Mouse (Mus musculus) heart, adult 2 months (tissue): ENCODE measurements around the gene Sigirr. TPM values are rescaled to one million over a fixed set of nuclear protein-coding genes. Genes with fewer than 3 reads are reported as not detected.

ENCODE experiments used
- DNase-seq, 2 experiments: peaks; one replicate each; pipeline ENCODE4 v3.0.0; 2021
- H3K27ac ChIP-seq: fragments of 200-600 bp; 2 replicates; pipeline ENCODE4 v1.8.1; 2022
- H3K27me3 ChIP-seq: fragments of 200-500 bp; 2 replicates; pipeline ENCODE4 v1.6.1; 2012; ENCODE audit warnings: mild to moderate bottlenecking, low read length, inconsistent platforms, mixed read lengths; ENCODE audit not compliant: control insufficient read depth, insufficient read depth
- H3K36me3 ChIP-seq: fragments of 200-500 bp; 2 replicates; pipeline ENCODE4 v1.6.1; 2012; ENCODE audit warnings: low read length, inconsistent platforms; ENCODE audit not compliant: control insufficient read depth, insufficient read depth
- H3K4me1 ChIP-seq: fragments of 200-500 bp; 2 replicates; pipeline ENCODE4 v1.6.1; 2011; ENCODE audit warnings: low read length; ENCODE audit not compliant: control insufficient read depth, insufficient read depth
- H3K4me3 ChIP-seq: fragments of 200-600 bp; 2 replicates; pipeline ENCODE4 v1.8.1; 2022
- H3K79me2 ChIP-seq: fragments of 200-500 bp; replicated peaks from 2 replicates; pipeline ENCODE4 v1.6.1; 2012; ENCODE audit warnings: mild to moderate bottlenecking, inconsistent platforms, low read length, moderate library complexity, mixed read lengths; ENCODE audit not compliant: control insufficient read depth, insufficient read depth
- H3K9ac ChIP-seq: fragments of 200-500 bp; 2 replicates; pipeline ENCODE4 v1.6.1; 2012; ENCODE audit warnings: low read depth, mild to moderate bottlenecking, control low read depth, inconsistent platforms, low read length, mixed read lengths
- CTCF ChIP-seq: fragments of 200-600 bp; IDR thresholded peaks from 2 replicates; pipeline ENCODE4 v1.8.1; 2022; ENCODE audit warnings: antibody characterized with exemption, mild to moderate bottlenecking, moderate library complexity
- EP300 ChIP-seq: fragments of 200-500 bp; IDR thresholded peaks from 2 replicates; pipeline ENCODE4 v1.6.1; 2011; ENCODE audit warnings: low read depth, low read length, control low read depth; ENCODE audit not compliant: insufficient read depth
- POLR2A ChIP-seq: fragments of 200-500 bp; IDR thresholded peaks from 2 replicates; pipeline ENCODE4 v1.6.1; 2011; ENCODE audit warnings: mild to moderate bottlenecking, low read depth, low read length, control low read depth; ENCODE audit not compliant: insufficient read depth
- WGBS: fragments of 180-500 bp; shearing (Covaris S2); methylation state at CpG from one replicate; pipeline ENCODE4 v1.1.7; 2018; 5-methylcytosine and 5-hydroxymethylcytosine counted together
- intact Hi-C: fragments of 180-260 bp; cut with DNase I; formaldehyde crosslinking; loops from one replicate; pipeline ENCODE4 v1.15.1; 2025
- long read RNA-seq: library from polyadenylated mRNA; stranded (forward); transcript quantifications from one replicate; pipeline ENCODE4 v2.0.0, GENCODE M21; 2021
- polyA plus RNA-seq: library from polyadenylated mRNA; depleted of rRNA; stranded (reverse); fragments of >200 nt; gene quantifications from 2 replicates; pipeline ENCODE4 v1.2.3, GENCODE M21; 2012; rRNA removed
- total RNA-seq, 2 experiments: library from RNA; stranded (reverse); gene quantifications; 2 replicates each; pipeline ENCODE4 v1.2.3; 2021

The Sigirr gene
- total RNA-seq = 1 to 10 TPM; 4.5 to 7.0 TPM
- 9.4 and 10.2 TPM in 2 replicates for polyA plus RNA-seq
- long read RNA-seq, partial matches to known transcripts = 0 of 6 reads
- long read RNA-seq, other reads (novel, unspliced or antisense) = 6 of 6 reads

DNA sequence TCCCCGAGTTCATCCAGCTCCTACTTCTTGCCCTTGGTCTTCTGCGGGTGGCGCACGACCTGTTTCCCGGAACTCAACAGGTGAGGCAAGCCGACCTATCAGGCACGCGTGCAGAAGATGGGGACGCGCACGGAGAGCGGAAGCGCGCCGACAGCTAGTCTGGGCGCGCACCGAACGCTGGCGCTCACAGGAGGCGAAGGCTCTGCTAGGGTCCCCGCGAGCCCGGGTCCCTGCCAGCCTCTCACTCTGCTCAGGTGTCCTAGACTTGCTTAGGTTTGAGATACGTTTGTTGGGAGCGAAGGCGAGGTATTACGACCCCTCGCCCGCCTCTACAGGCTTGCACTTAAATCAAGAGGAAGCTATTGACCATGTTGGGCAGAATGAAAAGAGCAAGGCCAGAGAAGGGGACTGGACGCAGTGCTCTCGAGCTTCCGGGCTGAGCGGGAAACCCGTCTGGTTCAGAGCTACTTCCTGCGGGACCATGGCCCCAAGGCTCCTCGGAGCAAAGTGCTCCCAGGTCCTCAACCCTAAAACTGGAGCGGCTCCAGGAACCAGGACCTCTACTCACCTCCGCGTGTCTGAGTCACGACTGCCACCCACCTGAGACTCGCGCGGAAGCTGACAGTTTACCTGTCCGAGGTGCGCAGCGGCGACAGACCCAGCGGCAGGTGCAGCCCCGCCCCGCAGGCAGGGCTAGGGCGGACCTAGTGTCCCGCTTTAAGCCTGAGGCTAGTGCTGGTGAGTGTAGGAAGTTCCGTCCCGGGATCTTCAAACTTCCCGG, at the start of gene Sigirr:
Sigirr (minus strand) TSS at position 662 of the 781 bp plus-strand sequence.
- H3K79me2 ChIP-seq = no peaks in the 10 kb centered on the region
- peak within 1 kb of the TSS; percentile 48 for H3K4me3 ChIP-seq
- peak within 1 kb of the TSS; percentile 11 for H3K9ac ChIP-seq
- H3K27me3 ChIP-seq = no peaks in the 10 kb centered on the region
- H3K36me3 ChIP-seq = no peaks in the 10 kb centered on the region
- 2% methylated on average over 56 of the region's 56 CpGs for WGBS
- peak; percentile 47 to 57 for DNase-seq
- no peak within 1 kb of the TSS; the same call in 1 of the 2 replicates for H3K27ac ChIP-seq
- intact Hi-C loops = no loop called here
- TF ChIP-seq CTCF (no peak), EP300 (no peak), POLR2A (no peak)
- peaks cover 5% of the 10 kb centered on the region for H3K4me1 ChIP-seq

DNA sequence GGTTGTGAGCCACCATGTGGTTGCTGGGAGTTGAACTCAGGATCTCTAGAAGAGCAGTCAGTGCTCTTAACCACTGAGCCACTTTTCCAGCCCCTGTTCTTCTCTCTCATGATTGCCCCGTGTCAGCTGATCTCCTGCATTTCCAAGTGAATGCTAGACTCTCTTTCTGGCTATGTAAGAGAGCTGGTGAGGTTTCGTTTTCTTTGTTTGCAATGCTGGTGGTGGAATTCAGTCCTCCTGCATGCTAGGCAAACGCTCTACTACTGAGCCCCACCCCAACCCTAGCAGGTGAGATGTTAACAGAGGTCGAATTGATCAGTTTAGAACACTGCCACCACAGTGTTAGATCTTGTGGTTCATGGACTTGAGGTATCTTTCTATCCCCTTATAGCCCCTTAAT, 48.3 kb upstream of the Sigirr start:
- Histone ChIP-seq H3K27ac (no peak overlapping the region), H3K9ac (no peak overlapping the region), H3K36me3 (no peaks in the 10 kb centered on the region), H3K4me3 (no peak overlapping the region), H3K27me3 (no peaks in the 10 kb centered on the region), H3K4me1 (peaks cover 2% of the 10 kb centered on the region; the same call in 1 of the 2 replicates), H3K79me2 (0 out of 2 replicates have a peak, but pooled peaks cover 2% of the 10 kb centered on the region)
- WGBS = 77% methylated on average over 4 of the region's 4 CpGs
- intact Hi-C loops = no loop called here
- DNase-seq = no peak
- no peak for TF ChIP-seq EP300
- no peak for TF ChIP-seq POLR2A
- TF ChIP-seq CTCF = no peak

DNA sequence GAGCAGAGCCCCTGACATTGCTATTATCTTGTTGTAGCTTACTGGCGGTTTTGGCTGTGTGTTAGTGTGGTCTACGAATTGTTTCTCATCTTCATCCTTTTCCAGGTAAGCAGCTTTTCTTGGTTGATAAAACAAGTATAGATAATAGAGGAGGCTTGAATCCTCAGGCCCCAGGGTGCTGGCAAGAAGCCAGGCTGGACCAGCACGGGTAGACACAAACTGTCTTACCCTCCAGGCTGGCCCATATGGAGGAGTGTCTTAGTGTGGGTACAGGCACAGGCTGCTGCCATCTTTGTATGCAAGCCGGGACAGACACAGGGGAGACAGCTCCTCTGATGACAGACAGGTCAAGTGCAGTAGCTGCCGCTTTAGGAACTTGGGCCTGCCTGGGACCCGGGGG, 46.7 kb upstream of the Sigirr start:
- no peak overlapping the region for H3K4me3 ChIP-seq
- peaks cover 2% of the 10 kb centered on the region; the same call in 1 of the 2 replicates for H3K4me1 ChIP-seq
- intact Hi-C loops = no loop called here
- H3K36me3 ChIP-seq = no peaks in the 10 kb centered on the region
- no peak overlapping the region for H3K9ac ChIP-seq
- no peaks in the 10 kb centered on the region for H3K27me3 ChIP-seq
- no peak for DNase-seq
- no peak overlapping the region for H3K27ac ChIP-seq
- H3K79me2 ChIP-seq = 0 out of 2 replicates have a peak, but pooled peaks cover 2% of the 10 kb centered on the region
- 77% methylated on average over 6 of the region's 6 CpGs for WGBS
- no peak for TF ChIP-seq EP300
- TF ChIP-seq POLR2A = no peak
- TF ChIP-seq CTCF = no peak

DNA sequence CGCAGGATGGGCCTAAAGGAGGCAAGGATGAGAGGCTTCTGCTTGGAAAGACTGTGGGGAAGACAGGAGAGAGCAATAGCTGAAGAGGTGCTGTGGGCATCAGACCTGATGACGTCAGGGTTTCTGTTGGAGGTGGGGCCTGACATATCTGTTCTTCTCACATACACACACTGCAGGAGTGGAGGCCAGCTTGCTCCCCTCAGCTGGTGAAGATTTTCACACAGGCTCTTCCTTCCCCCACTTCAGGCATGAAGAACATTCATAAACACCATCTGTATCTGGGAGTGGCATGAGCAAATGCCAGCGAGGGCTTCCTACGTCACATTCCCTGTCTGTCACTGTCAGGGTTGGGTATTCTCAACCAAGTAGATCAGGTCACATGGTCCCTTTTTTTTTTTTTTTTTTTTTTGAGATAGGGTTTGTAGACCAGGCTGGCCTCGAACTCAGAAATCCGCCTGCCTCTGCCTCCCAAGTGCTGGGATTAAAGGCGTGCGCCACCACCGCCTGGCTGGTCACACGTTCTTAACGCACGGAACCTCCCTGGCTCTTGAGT, 45.7 kb upstream of the Sigirr start:
- Histone ChIP-seq H3K4me3 (no peak overlapping the region), H3K79me2 (0 out of 2 replicates have a peak, but pooled peaks cover 2% of the 10 kb centered on the region), H3K27ac (no peak overlapping the region), H3K36me3 (no peaks in the 10 kb centered on the region), H3K9ac (no peak overlapping the region), H3K4me1 (peaks cover 2% of the 10 kb centered on the region; the same call in 1 of the 2 replicates), H3K27me3 (no peaks in the 10 kb centered on the region)
- intact Hi-C loops = no loop called here
- TF ChIP-seq CTCF (no peak), POLR2A (no peak), EP300 (no peak)
- WGBS = 92% methylated on average over 12 of the region's 12 CpGs
- DNase-seq = no peak

DNA sequence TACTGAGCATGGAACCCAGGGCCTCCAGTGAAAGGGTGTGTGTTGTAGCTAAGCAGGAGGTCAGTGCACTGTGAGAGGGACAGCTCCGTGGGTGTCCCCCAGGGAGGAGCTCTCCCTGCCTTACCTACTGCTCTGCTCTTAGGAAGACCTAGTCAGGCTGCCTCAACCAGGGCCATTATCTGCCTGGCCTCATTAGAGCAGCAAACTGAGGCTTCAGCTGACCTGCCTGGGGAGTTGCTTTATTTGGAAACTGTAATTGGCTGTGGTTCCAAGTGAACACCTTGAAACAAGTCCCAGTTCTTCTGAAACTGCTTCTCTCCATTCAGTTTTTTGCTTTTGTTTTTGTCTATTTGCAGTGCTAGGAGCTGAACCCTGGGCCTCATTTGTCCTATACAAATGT, 45.0 kb upstream of the Sigirr start:
- TF ChIP-seq POLR2A (no peak), CTCF (no peak), EP300 (no peak)
- no peak overlapping the region for H3K4me3 ChIP-seq
- no peaks in the 10 kb centered on the region for H3K27me3 ChIP-seq
- WGBS = 53% methylated on average over 1 of the region's 1 CpGs
- no peak overlapping the region for H3K9ac ChIP-seq
- intact Hi-C loops = no loop called here
- no peak overlapping the region for H3K27ac ChIP-seq
- H3K4me1 ChIP-seq = peaks cover 2% of the 10 kb centered on the region; the same call in 1 of the 2 replicates
- H3K36me3 ChIP-seq = no peaks in the 10 kb centered on the region
- 0 out of 2 replicates have a peak, but pooled peaks cover 2% of the 10 kb centered on the region for H3K79me2 ChIP-seq
- no peak for DNase-seq
